Mouse (Mus musculus) C2C12 (cell line): ENCODE measurements at regions not wholly inside any gene's neighbourhood (a gene's known extent, or its start where the extent isn't known, plus 50 kb on each side); places are given as distances from the start of the nearest gene placed in this dataset.

Experiments
- CEBPB ChIP-seq: IDR thresholded peaks from one replicate; pipeline ENCODE4 v1.6.1; 2011; ENCODE audit warnings: low read depth, mild to moderate bottlenecking, control low read depth, moderate library complexity
- CTCF ChIP-seq: IDR thresholded peaks from one replicate; pipeline ENCODE4 v1.5.1; 2011; ENCODE audit not compliant: control insufficient read depth, insufficient read depth, insufficient read length
- FOSL1 ChIP-seq: IDR thresholded peaks from one replicate; pipeline ENCODE4 v1.8.0; 2011; ENCODE audit warnings: mild to moderate bottlenecking, low read length; ENCODE audit not compliant: poor library complexity, insufficient read depth, severe bottlenecking
- MAX ChIP-seq: IDR thresholded peaks from one replicate; pipeline ENCODE4 v1.6.1; 2011; ENCODE audit warnings: mild to moderate bottlenecking, control low read depth
- MYOD1 ChIP-seq: IDR thresholded peaks from one replicate; pipeline ENCODE4 v1.6.1; 2011; ENCODE audit warnings: low read depth; ENCODE audit not compliant: control insufficient read depth, insufficient read length
- MYOG ChIP-seq: IDR thresholded peaks from one replicate; pipeline ENCODE4 v1.6.1; 2011; ENCODE audit not compliant: control insufficient read depth, insufficient read length; ENCODE audit errors: extremely low read depth
- USF1 ChIP-seq: IDR thresholded peaks from one replicate; pipeline ENCODE4 v1.6.1; 2011; ENCODE audit warnings: low read depth, mild to moderate bottlenecking, control low read depth, moderate library complexity

GRCm38 (mm10) chr7:98778929-98779328, 56.0 kb upstream of the Wnt11 start:
- TF ChIP-seq CTCF (peak; percentile 56), USF1 (no peak), MYOG (no peak), FOSL1 (no peak), CEBPB (no peak), MAX (no peak), MYOD1 (no peak)
